Mouse (Mus musculus): ENCODE data around the gene Pafah2. TPM values are rescaled to one million over a fixed set of nuclear protein-coding genes. Genes with fewer than 3 reads are reported as not detected.
"Not testable (repeated sequence)": the region's sequence is repeated elsewhere in the genome, so short reads cannot be mapped to it uniquely, and the experiment has no call there.

Gene Pafah2
- total RNA-seq, 1 experiment from 2014 or later = 9.1 TPM

GRCm38 (mm10) chr4:134373295-134373694, 22.8 kb upstream of the Pafah2 start:
- no peak for DNase-seq

- DNase-seq = no peak
Observed at GRCm38 (mm10) chr4:134374306-134374705, 21.8 kb upstream of the Pafah2 start.

GRCm38 (mm10) chr4:134378089-134378615, 18.0 kb upstream of the Pafah2 start:
- DNase-seq = no peak

- no peak for DNase-seq
Observed at GRCm38 (mm10) chr4:134379510-134379909, 16.6 kb upstream of the Pafah2 start.

GRCm38 (mm10) chr4:134383750-134384149, 12.4 kb upstream of the Pafah2 start, which contains the start of gene Extl1:
Gene Extl1, minus strand, starts transcription at chr4:134383850.
- not testable (repeated sequence) for DNase-seq

GRCm38 (mm10) chr4:134387268-134387667, 8.9 kb upstream of the Pafah2 start:
- DNase-seq = no peak

- peak; percentile 78 for DNase-seq
Observed at GRCm38 (mm10) chr4:134388397-134388796, 7.7 kb upstream of the Pafah2 start.

GRCm38 (mm10) chr4:134391636-134392035, 4.5 kb upstream of the Pafah2 start:
- DNase-seq = no peak

GRCm38 (mm10) chr4:134392595-134392994, 3.5 kb upstream of the Pafah2 start:
- DNase-seq = no peak

- no peak for DNase-seq
Observed at GRCm38 (mm10) chr4:134393026-134393425, 3.1 kb upstream of the Pafah2 start.

- no peak for DNase-seq
Observed at GRCm38 (mm10) chr4:134395142-134395541, 978 bp upstream of the Pafah2 start.

- peak; percentile 67 for DNase-seq
Observed at GRCm38 (mm10) chr4:134397121-134397520, 1.0 kb downstream of the Pafah2 start.

- no peak for DNase-seq
Observed at GRCm38 (mm10) chr4:134397732-134398131, 1.6 kb downstream of the Pafah2 start.

GRCm38 (mm10) chr4:134400206-134400605, 4.1 kb downstream of the Pafah2 start:
- no peak for DNase-seq

- peak; percentile 59 for DNase-seq
Observed at GRCm38 (mm10) chr4:134401181-134401661, 5.1 kb downstream of the Pafah2 start.

GRCm38 (mm10) chr4:134401856-134402570, 5.9 kb downstream of the Pafah2 start:
- DNase-seq = no peak

GRCm38 (mm10) chr4:134402571-134403262, 6.6 kb downstream of the Pafah2 start:
- no peak for DNase-seq

GRCm38 (mm10) chr4:134403721-134404120, 7.6 kb downstream of the Pafah2 start:
- no peak for DNase-seq

GRCm38 (mm10) chr4:134409286-134409685, 13.2 kb downstream of the Pafah2 start:
- no peak for DNase-seq

- no peak for DNase-seq
Observed at GRCm38 (mm10) chr4:134416177-134416576, 20.1 kb downstream of the Pafah2 start.

GRCm38 (mm10) chr4:134416602-134417001, 20.5 kb downstream of the Pafah2 start:
- no peak for DNase-seq

GRCm38 (mm10) chr4:134417111-134417510, 21.0 kb downstream of the Pafah2 start:
- DNase-seq = peak; percentile 36

- no peak for DNase-seq
Observed at GRCm38 (mm10) chr4:134421971-134422370, 25.9 kb downstream of the Pafah2 start.
